Mouse (Mus musculus) G1E (cell line): ENCODE data around the gene Clic3.

Experiments
- CTCF ChIP-seq: IDR thresholded peaks from 2 replicates; pipeline ENCODE4 v1.5.1; 2012; ENCODE audit warnings: low read depth, low read length, inconsistent platforms, mixed read lengths
- GATA1 ChIP-seq: IDR thresholded peaks from 2 replicates; pipeline ENCODE4 v1.6.1; 2012; ENCODE audit warnings: borderline replicate concordance, low read length, inconsistent platforms, mixed read lengths
- GATA2 ChIP-seq: IDR thresholded peaks from 2 replicates; pipeline ENCODE4 v1.6.1; 2012; ENCODE audit warnings: low read depth, low read length, inconsistent platforms, borderline replicate concordance
- POLR2AphosphoS5 ChIP-seq: IDR thresholded peaks from 2 replicates; pipeline ENCODE4 v1.6.1; 2012; ENCODE audit warnings: low read depth, low read length, inconsistent platforms; ENCODE audit not compliant: insufficient replicate concordance
- TAL1 ChIP-seq: conservative IDR thresholded peaks from 2 replicates; pipeline ENCODE4 v1.6.1; 2012; ENCODE audit warnings: low read depth, low read length, inconsistent platforms, mixed read lengths

DNA sequence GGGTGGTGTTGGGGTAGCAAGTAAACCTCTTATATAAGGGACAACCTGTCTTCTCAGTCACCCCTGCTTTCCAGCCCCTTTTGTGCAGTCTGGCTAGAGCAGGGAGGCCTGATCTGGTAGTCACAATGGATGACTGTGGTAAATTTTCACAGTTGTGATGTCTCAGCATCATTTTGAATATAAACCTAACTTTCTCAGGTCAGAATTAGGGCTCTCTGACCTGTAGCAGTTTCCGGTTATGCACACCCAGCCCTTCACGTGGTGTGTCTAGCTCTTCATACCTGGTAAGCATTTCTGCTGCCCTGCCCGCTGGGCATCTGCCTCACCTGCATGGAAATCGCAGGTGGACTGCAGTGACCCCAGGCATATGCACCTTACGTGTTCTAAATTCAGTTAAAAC, 29.4 kb upstream of the Clic3 start:
- TF ChIP-seq CTCF, result no peak
- TF ChIP-seq GATA1, result no peak
- no peak for TF ChIP-seq GATA2
- no peak for TF ChIP-seq TAL1
- no peak for TF ChIP-seq POLR2AphosphoS5
